Mouse (Mus musculus): ENCODE measurements around the gene Fbxw4.
A peak's percentile ranks its signal among the peaks of the same experiment; 100 is the strongest.
"Not testable (repeated sequence)": the region's sequence is repeated elsewhere in the genome, so short reads cannot be mapped to it uniquely, and the experiment has no call there.

Fbxw4 gene

DNA sequence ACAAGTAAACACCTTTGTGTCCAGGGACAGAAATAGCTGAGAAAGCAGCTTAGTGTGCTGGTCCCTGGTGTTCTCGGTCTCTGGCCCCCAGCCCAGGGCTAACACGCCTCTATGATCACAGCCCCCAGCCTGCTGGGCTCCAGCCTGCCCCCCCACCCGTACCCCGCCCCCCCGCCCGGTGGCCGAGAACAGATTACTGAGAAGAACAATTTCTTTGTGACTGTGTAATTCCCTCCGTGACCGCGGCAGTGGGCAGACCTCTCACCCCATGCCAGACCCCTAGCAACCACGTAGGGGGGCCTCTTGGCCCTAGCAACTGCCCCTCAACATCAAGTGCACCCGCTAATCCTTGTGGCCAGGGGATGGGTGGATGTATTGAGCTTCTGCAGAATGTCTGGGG lies 79.9 kb downstream of the Fbxw4 start:
- DNase-seq (ENCODE audit: low spot score in 2 of 2), result no peak

DNA sequence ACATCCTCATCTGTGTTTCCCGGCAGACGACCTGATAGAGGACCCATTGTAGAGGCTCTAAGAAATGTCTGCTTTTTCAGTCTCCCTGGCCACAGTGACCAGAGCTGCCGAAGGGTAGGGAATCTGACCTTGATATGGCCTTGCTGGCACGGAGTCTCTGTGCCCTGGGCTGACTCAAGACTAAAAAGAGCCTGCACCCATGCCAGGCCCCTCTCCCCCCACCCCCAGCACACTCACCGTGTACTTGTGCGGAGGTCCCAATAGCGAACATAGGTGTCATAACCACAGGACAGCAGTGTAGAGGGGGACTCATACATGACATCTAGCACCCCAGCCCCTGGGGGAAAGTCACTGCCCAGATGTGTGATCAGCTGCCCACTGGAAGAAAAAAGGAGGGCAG lies 80.7 kb downstream of the Fbxw4 start:
- DNase-seq (ENCODE audit: low spot score in 2 of 2), result no peak

GRCm38 (mm10) chr19:45578976-45579375 lies 81.1 kb downstream of the Fbxw4 start:
- no peak for DNase-seq (ENCODE audit: low spot score in 2 of 2)

- DNase-seq (ENCODE audit: low spot score in 2 of 2), result no peak
Observed at GRCm38 (mm10) chr19:45577141-45577750, 82.9 kb downstream of the Fbxw4 start.

GRCm38 (mm10) chr19:45575632-45576001 lies 84.5 kb downstream of the Fbxw4 start:
- DNase-seq (ENCODE audit: low spot score in 2 of 2), result no peak

GRCm38 (mm10) chr19:45574941-45575631 lies 85.0 kb downstream of the Fbxw4 start:
- no peak for DNase-seq (ENCODE audit: low spot score in 2 of 2)

DNA sequence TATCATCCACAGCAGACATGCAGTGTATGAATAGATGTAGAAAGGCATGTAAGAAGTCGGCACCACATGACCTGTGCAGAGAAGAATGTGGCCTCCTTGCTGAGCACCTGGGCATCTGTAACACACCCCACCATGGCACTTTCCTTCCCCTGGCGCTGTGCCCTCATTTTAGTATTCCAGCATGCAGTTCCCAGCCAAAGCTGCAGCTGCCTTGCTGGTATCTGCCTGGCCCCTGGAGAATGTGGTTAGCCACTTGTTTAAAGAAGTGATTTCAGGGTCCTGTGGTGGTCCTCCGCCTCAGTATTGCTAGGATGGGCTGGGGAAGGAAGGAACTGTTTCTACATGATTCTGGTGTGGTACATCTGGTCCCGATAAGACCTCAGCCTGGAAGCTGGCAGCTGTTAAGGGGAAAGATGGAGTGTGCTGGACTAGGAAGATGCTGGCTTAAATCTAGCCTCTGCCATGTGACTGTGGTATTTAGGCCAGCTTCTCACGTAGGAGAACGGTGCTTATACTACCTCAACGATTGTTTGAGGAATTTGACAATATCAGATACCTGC lies 85.7 kb downstream of the Fbxw4 start:
- no peak for DNase-seq (ENCODE audit: low spot score in 2 of 2)

DNA sequence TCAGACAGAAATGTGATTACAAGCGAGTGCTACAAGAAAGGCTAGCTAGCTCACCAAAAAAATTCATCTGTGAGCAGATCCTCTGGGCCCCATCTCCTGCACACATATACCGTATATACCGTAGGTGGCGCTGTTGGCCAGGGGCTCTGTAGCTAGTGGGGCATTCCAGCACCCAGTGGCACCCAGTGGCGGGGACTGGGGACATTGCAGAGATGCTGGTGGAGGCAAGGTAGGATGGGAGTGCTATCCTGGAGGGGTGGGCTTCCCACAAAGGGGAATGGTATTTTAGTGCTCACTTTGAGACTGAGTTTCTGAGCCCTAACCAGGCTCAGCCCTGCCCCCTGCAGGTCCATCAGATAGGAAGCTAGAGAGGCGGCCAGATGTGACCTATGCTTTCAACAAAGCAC lies 86.2 kb downstream of the Fbxw4 start:
- peak; percentile 61 to 69 for DNase-seq (ENCODE audit: low spot score in 2 of 2)

GRCm38 (mm10) chr19:45573033-45573432 lies 87.1 kb downstream of the Fbxw4 start:
- no peak for DNase-seq (ENCODE audit: low spot score in 2 of 2)

- no peak for DNase-seq (ENCODE audit: low spot score in 2 of 2)
Observed at GRCm38 (mm10) chr19:45567367-45567766, 92.7 kb downstream of the Fbxw4 start.

DNA sequence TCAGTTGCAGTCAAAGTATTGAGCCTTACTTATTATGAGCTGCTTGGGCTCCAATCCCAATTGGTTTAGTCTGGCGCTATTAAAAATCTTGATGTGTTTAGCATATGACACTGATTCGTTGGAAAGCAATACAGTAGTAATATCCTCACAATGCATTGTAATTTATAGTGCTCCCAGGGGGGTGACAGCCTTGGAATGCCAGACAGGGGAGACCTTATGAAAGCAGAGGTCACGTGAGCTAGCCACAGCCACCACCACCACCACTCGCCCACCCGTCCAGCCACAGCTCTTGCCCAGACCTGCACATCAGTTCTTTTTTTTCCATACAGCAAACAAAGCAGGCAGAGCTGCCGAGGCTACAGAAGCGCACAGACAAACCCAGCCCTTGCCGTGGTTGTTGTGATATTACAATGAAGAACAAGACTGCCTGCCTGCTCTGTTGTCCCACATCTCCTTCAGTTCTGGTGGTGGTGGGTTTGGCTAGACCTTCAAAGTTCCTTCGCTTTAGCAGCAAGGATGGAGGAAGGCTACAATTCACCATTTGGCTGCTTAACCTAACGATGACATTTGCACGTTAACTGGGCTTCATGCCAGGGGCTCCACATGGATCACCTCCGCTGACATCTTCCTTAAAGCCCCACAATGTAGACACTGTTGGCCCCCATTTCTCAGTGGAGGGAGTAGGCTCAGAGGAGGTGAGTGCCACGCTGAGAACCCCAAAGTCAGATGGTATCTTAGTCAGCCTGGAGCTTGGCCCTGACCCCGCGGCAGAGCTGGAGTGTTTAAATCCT lies 94.0 kb downstream of the Fbxw4 start:
- no peak for DNase-seq (ENCODE audit: low spot score in 2 of 2)

DNA sequence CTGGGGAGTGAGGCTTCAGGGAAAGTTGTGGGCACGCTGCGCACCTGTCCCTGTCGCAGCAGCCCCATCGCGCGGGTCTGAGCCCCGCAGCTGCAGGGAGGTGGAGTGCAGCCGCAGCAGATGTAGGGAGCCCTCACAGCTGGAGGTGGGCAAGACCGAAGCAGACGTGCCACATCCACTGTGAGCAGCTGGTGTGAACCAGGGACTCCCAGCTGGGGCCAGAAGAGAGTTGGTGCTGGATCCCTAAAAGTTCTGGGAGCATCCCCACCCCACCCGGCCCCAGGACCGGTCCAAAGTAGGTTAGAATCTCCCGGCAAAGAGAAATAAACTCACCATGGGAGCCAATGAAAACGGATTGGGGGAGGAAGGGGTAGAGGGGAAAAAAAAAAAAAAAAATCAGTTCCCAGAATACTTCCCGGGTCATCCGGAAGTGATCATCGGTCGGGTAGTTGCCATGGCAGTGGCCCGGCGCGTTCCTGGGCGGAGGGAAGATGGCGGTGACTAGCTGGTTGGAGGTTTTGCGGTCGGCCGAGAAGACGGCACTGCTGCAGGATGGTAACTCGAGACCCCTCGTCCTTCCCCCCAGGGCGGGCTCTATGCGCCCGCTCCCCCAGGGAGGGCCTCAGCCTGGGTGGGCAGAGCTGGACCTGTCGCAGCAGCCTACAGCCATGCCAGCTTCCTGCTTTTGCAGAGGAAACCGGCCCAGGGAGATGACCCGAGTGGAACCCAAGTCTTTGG lies 99.8 kb downstream of the Fbxw4 start, which contains the start of the genes Poll and Gm17018:
Gene Poll, minus strand, starts transcription at position 379 of the 738 bp plus-strand sequence.
Gene Gm17018, plus strand, starts transcription at position 463 of the 738 bp plus-strand sequence.
- DNase-seq (ENCODE audit: low spot score in 2 of 2), result peak; percentile 67 to 74

GRCm38 (mm10) chr19:45554136-45554535 lies 106.0 kb downstream of the Fbxw4 start:
- no peak for DNase-seq (ENCODE audit: low spot score in 2 of 2)

DNA sequence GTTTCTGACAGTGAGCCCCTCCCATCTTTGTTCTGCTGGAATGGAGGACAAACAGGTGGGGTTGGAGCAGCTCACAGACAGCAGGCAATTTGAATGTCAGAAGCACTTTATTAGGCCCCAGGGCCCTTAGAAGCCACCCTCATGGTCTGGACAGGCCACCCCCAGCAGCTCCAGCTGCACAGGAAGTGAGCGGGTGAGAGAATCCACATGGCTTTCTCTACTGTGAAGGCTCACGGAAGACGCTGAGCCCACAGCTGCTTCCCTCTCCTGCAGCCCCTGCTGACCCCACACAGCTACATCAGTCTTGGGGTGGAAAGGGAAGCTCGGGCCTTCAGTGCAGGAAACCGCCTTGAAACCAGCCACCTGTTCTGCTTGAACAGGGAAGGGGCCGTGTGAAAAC lies 107.9 kb downstream of the Fbxw4 start:
- DNase-seq (ENCODE audit: low spot score in 2 of 2), result no peak

- DNase-seq (ENCODE audit: low spot score in 2 of 2), result no peak
Observed at GRCm38 (mm10) chr19:45549948-45550347, 110.2 kb downstream of the Fbxw4 start.

DNA sequence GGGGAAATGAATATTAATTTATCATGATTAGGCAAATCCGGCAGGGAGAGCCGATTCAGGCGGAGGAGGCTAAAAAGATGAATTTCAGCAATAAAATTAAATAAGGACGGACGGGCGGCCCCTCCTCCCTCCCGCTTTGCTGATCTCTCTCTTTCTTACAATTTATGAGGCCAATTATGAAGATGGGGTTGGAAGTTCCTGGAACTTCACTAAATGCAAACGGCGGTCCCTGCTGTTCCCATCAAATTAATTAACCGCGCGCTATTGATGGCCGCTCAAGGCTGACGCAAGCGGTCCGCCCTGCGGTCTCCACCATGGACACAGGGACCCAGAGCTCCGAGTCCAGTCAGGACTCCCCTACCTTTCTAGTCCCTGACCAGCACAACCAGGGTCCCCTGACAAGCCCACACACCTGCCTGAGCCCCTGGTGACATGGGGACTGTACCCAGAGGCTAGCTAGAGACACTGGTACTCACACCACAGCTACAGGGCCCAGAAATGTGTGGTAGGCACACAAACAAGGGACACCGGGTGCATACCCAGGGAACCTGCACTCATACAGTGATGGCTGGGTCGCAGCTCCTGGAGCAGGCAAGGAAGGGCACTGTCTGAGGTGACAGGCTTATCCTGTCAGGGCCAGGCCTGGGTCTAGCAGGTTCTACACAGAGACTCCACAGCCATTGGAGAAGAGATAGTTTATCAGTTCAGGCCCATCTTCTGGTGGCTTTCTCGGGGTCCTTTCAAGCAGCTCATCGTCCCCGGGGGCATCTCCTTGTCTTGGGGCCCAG lies 110.8 kb downstream of the Fbxw4 start:
- no peak for DNase-seq (ENCODE audit: low spot score in 2 of 2)

- DNase-seq (ENCODE audit: low spot score in 2 of 2), result not testable (repeated sequence)
Observed at GRCm38 (mm10) chr19:45548196-45548595, 111.9 kb downstream of the Fbxw4 start.

DNA sequence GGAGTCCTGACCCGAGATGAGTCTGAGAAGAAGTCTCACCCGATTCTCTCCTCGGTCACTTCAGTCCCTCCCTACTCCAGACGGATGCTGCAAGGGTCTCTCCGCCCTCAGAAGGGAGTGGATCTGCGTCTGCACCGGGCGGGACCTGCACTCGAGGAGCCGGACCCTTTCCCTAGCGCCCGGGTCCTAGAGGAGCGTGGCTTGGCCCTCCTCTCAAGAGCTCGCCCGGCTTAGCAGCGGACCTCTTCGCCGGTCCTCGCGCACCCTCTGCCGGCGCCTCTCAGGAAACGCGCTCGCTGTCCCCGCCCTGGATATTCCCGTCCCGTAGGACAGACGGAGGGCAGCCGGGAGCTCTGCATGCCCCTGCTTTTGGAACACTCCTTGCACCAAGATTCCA lies 115.2 kb downstream of the Fbxw4 start:
- DNase-seq (ENCODE audit: low spot score in 2 of 2), result peak; percentile 69 to 76

GRCm38 (mm10) chr19:45544152-45544924 lies 115.8 kb downstream of the Fbxw4 start:
- no peak for DNase-seq (ENCODE audit: low spot score in 2 of 2)

- no peak for DNase-seq (ENCODE audit: low spot score in 2 of 2)
Observed at GRCm38 (mm10) chr19:45542061-45542460, 118.1 kb downstream of the Fbxw4 start.
